Mouse (Mus musculus) midbrain, embryonic 10.5 days (tissue): ENCODE results near the gene Gm13023. TPM values are rescaled to one million over a fixed set of nuclear protein-coding genes. Genes with fewer than 3 reads are reported as not detected.
"Not testable (repeated sequence)": the region's sequence is repeated elsewhere in the genome, so short reads cannot be mapped to it uniquely, and the experiment has no call there.

Source experiments
- DNase-seq: peaks from one replicate; pipeline ENCODE4 v3.0.0-alpha.2; 2017; ENCODE audit warnings: low spot score
- H3K27ac ChIP-seq: fragments of 300-500 bp; sonication (generic); replicated peaks from 2 replicates; pipeline ENCODE4 v1.5.1; 2016; ENCODE audit warnings: mild to moderate bottlenecking
- H3K27me3 ChIP-seq: fragments of 300-500 bp; sonication (generic); 2 replicates; pipeline ENCODE4 v1.6.1; 2016; ENCODE audit warnings: low read depth, mild to moderate bottlenecking; ENCODE audit not compliant: poor library complexity, severe bottlenecking
- H3K36me3 ChIP-seq: fragments of 300-500 bp; sonication (generic); 2 replicates; pipeline ENCODE4 v1.6.1; 2016; ENCODE audit warnings: mild to moderate bottlenecking, moderate library complexity
- H3K4me1 ChIP-seq: fragments of 300-500 bp; sonication (generic); 2 replicates; pipeline ENCODE4 v1.6.1; 2016
- H3K4me3 ChIP-seq: fragments of 300-500 bp; sonication (generic); 2 replicates; pipeline ENCODE4 v1.5.1; 2016; ENCODE audit warnings: mild to moderate bottlenecking, moderate library complexity
- H3K9me3 ChIP-seq: fragments of 300-500 bp; sonication (generic); replicated peaks from 2 replicates; pipeline ENCODE4 v1.6.1; 2016; ENCODE audit warnings: mild to moderate bottlenecking
- WGBS: fragments of 180-500 bp; shearing (Covaris S2); methylation state at CpG from one replicate; pipeline ENCODE4 v1.1.7; 2016; 5-methylcytosine and 5-hydroxymethylcytosine counted together
- polyA plus RNA-seq: library from polyadenylated mRNA; unstranded; fragments of >200 nt; fragmentation: Nextera tagmentation; extraction: Ambion mirVana; gene quantifications from 2 replicates; pipeline ENCODE4 v1.2.1, GENCODE M21; 2016

Gm13023 gene
- polyA plus RNA-seq = not detected in 2 replicates

DNA sequence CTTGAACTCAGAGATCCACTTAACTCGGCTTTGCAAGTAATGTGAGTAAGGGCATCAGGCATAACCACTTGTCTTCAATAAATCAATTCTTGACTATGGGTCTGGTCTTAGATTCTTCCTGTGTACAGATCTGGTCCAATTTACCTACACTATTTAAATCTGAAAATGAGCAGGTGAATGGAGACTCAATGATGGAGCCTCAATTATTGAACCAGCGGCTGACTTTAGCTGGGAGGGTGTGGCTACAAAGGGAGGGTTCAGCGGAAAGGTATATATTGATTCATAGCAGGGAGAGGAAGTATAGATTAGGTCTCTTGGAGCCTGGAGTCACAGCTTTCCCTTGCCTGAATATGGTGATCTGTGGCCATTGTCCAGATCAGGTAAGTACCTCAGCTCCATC lies at the start of gene Gm13023:
TSS of gene Gm13023 (plus strand) at position 301 of the 400 bp plus-strand sequence.
- not testable (repeated sequence) for H3K27me3 ChIP-seq, H3K36me3 ChIP-seq, H3K4me1 ChIP-seq, DNase-seq, H3K27ac ChIP-seq, H3K4me3 ChIP-seq
- peaks cover 42% of the 10 kb centered on the region; the same call in 1 of the 2 replicates for H3K9me3 ChIP-seq
- WGBS = 87% methylated on average over 3 of the region's 3 CpGs

DNA sequence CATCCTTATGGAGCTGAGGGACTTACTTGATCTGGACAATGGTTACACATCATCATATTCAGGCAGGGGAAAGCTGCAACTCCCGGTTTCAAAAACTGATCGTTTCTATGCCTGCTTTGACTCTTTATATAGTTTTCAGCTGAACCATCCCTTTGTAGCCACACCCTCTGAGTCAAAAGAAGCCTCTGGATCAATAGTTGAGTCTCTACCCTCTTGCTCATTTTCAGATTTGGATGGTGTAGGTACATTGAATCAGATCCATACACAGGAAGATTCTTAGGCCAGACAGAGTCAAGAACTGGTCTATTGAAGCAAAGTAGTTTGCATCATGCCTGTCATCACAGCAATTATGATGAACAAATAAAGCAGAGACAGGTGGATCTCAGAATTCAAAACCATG lies 26.8 kb downstream of the Gm13023 start, which contains the start of gene Gm13084:
TSS of gene Gm13084 (minus strand) at position 101 of the 400 bp plus-strand sequence.
- H3K27ac ChIP-seq = no peak within 1 kb of the TSS
- DNase-seq = no peak
- H3K4me3 ChIP-seq = no peak within 1 kb of the TSS
- WGBS = 88% methylated on average over 2 of the region's 2 CpGs
- no peaks in the 10 kb centered on the region for H3K27me3 ChIP-seq
- H3K4me1 ChIP-seq = no peaks in the 10 kb centered on the region
- H3K9me3 ChIP-seq = peaks cover 63% of the 10 kb centered on the region
- H3K36me3 ChIP-seq = no peaks in the 10 kb centered on the region

Other genes starting within 250 kb of the Gm13023 start
- gene BC080695, start 237.7 kb upstream of the Gm13023 start, polyA plus RNA-seq = not detected in 2 replicates
- not detected in 2 replicates for gene Gm13057, start 237.6 kb upstream of the Gm13023 start, polyA plus RNA-seq
- gene Gm13083, start 174.3 kb upstream of the Gm13023 start, polyA plus RNA-seq = not detected in 2 replicates
- gene Gm13088, start 132.1 kb upstream of the Gm13023 start, polyA plus RNA-seq = not detected in 2 replicates
- not detected in 2 replicates for gene Gm13089, start 86.6 kb upstream of the Gm13023 start, polyA plus RNA-seq
- not detected in 2 replicates for gene Gm13078, start 69.9 kb upstream of the Gm13023 start, polyA plus RNA-seq
- gene Gm13084, start 26.7 kb downstream of the Gm13023 start, polyA plus RNA-seq = not detected in 2 replicates
- gene Gm13103, start 57.1 kb downstream of the Gm13023 start, polyA plus RNA-seq = not detected in 2 replicates
- gene Pramef6, start 111.0 kb downstream of the Gm13023 start, polyA plus RNA-seq = not detected in 2 replicates
- not detected in 2 replicates for gene Pramef25, start 161.7 kb downstream of the Gm13023 start, polyA plus RNA-seq
- gene Gm13101, start 177.6 kb downstream of the Gm13023 start, polyA plus RNA-seq = not detected in 2 replicates
- gene Pramef17, start 205.0 kb downstream of the Gm13023 start, polyA plus RNA-seq = not detected in 2 replicates